Mouse (Mus musculus) erythroblast, embryonic 14.5 days (primary cell): ENCODE measurements around the gene Sox30.

Source experiments
- GATA1 ChIP-seq: IDR thresholded peaks from 2 replicates; pipeline ENCODE4 v1.6.1; 2012; ENCODE audit warnings: low read length, inconsistent platforms, mixed read lengths
- TAL1 ChIP-seq: IDR thresholded peaks from 3 replicates; pipeline ENCODE4 v1.6.1; 2012; ENCODE audit warnings: low read length, inconsistent platforms, mixed read lengths

DNA sequence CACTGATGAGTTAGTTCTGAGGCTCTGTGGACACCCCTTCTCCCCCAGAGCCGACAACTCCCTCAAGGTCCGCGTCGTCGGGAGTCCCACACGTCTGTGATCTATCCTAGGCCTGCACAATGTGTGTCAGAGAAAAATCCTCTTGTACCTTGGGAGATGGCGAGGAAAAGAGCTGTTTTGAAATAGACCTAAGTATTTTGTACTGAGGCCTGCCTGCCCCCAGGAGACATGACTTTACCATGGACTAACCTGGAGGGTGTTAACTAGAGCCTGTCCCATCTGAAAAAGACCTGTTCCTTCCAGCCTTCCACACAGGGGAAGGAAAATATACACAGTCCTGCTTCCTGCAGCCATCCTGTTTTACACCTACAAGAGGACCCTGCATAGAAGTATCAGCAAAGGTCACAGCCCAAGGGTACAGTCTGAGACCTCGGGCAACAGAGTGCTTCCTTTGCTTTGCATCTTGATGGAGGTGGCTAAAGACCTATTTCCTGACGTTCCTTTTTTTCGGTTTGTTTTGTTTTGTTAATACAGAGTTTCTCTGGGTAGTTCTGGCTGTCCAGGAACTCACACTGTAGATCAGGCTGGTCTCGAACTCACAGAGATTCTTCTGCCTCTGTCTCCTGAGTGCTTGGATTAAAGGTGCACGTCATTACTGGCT, 61.6 kb downstream of the Sox30 start:
- TF ChIP-seq TAL1 (no peak), GATA1 (no peak)
